Mouse (Mus musculus) testis, adult 10 weeks (tissue): ENCODE results near the gene Shroom4. TPM values are rescaled to one million over a fixed set of nuclear protein-coding genes. Genes with fewer than 3 reads are reported as not detected.

Experiments
- polyA plus RNA-seq: library from polyadenylated mRNA; stranded (reverse); fragments of 350-450 nt; fragmentation: Illumina TruSeq; extraction: RNeasy Lipid Tissue Mini Kit (QIAGEN cat#74804); gene quantifications from one replicate; pipeline ENCODE4 v1.2.3, GENCODE M21; 2014; ENCODE audit warnings: low read depth, low replicate concordance

Gene Shroom4
- 0.98 TPM for polyA plus RNA-seq

DNA sequence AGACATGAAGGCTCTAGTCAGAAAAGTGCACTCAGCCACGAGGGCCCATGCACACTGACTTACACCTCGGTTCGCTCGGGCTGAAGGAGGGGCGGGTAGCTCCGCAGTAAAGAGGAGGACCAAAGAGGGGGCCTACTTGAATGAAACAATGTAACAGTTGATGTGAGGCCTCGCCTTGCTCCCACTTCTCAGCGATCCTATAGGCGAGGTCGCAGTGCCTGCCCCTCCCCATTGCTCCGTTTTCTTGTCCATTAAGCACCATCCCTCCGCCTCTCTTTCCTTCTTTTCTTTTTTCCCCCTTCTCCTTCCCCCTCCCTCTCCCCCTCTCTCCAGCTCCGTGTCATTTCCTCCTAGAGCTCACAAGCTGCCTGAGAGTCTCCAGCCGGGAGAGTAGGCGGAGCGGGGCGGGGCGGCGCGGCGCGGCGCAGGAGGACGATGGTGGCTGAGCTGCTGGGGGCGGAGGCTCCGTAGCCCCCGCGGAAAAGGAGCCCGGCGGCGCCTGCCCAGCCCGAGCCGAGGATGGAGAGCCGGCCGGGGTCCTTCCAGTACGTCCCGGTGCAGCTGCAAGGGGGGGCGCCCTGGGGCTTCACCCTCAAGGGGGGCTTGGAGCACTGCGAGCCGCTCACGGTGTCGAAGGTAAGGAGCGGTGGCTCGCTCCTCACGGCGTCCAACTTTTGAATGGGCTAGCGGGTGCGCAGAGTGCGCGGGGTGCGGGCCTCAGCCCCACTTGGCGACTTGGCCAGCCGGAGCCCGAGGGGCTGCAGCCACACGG is at the start of gene Shroom4:
TSS of gene Shroom4 (plus strand) at position 229 of the 772 bp plus-strand sequence.

Other genes with a start within 250 kb of the Shroom4 start
- 4.7 TPM for gene Nudt10, start 226.8 kb upstream of the Shroom4 start, polyA plus RNA-seq
- not detected for gene Bmp15, start 79.1 kb upstream of the Shroom4 start, polyA plus RNA-seq